Mouse (Mus musculus): ENCODE data around the gene Mcrip2. TPM values are rescaled to one million over a fixed set of nuclear protein-coding genes. Genes with fewer than 3 reads are reported as not detected.

Mcrip2 gene
- polyA plus RNA-seq, 1 experiment from 2014 or later: 17.1 TPM

DNA sequence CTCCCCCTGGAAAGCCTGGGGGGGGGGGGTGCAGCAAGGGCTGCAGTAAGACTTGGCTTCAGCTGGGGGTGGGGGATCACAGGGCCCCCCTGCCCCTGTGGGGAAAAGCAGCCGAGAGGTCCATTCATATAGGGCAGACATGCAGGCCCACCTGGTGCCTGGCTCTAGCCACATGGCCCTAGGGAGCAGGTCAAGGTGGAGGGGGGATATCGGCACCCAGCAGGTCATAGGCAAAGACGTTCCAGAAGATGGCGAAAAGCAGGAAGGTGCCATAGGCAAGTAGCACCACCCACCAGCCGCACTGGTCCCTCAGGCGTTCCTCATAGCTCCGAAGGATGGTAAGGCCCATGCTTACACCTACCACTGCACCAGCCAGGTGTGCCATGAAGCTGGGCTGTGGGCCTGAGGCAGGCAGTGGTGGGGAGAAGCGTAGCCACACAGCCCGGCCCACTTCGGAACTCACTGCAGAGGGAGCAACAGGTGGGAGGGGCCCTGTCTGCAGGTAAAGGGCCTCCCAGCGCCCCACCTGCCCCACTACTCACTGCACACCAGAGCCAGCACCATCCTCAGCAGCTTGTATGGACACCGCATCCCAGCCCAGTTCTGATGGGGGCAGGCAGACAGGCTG lies 33.9 kb downstream of the Mcrip2 start:
- peaks cover 84% of the 10 kb centered on the region for H3K4me1 ChIP-seq
- no peak for DNase-seq (ENCODE audit: low spot score)
- WGBS: 90% methylated on average over 12 of the region's 12 CpGs
- peaks cover 67% of the 10 kb centered on the region for H3K36me3 ChIP-seq
- peak overlapping the region; percentile 89 for H3K4me3 ChIP-seq
- H3K27me3 ChIP-seq (ENCODE audit: low read depth, poor library complexity, severe bottlenecking): no peaks in the 10 kb centered on the region
- no peaks in the 10 kb centered on the region for H3K9me3 ChIP-seq (replicated peaks)
- H3K27ac ChIP-seq (replicated peaks): peak overlapping the region; percentile 96

DNA sequence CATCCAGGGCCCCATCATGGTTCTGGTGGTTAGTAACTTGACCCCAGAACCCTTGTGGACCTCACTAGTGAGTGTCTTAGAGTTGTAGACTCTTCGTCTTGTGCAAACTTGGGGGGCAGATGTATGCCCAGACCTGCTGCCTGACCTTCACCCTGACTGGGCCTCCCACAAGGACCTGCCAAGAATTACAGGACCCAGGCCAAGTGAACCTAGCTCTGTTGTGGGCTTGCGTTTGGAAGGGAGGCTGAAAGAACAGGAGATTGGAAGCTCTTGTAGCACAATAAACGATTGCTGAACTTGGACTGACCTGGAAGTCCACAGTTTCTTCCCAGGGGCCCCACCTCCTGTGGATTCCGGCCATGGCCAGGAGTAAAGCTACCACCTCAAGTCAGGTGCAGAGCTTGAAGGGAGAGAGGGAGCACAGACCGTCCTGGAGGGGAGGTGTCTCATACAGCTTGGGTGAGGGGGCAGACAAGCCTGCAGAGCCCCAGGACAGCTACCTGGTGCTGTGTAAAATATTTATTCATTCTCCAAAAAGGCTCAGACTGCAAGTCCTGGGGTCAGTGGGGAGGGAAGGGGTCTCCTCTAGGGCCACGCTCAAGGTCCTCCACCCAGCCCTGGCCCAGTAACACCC lies 34.5 kb downstream of the Mcrip2 start:
- Histone ChIP-seq H3K27me3 (ENCODE audit: low read depth, poor library complexity, severe bottlenecking) (no peaks in the 10 kb centered on the region), H3K4me3 (peak overlapping the region; percentile 89), H3K36me3 (peaks cover 64% of the 10 kb centered on the region), H3K4me1 (peaks cover 85% of the 10 kb centered on the region), H3K9me3 (replicated peaks) (no peaks in the 10 kb centered on the region), H3K27ac (replicated peaks) (peak overlapping the region; percentile 96)
- no peak for DNase-seq (ENCODE audit: low spot score)
- 66% methylated on average over 6 of the region's 6 CpGs for WGBS

DNA sequence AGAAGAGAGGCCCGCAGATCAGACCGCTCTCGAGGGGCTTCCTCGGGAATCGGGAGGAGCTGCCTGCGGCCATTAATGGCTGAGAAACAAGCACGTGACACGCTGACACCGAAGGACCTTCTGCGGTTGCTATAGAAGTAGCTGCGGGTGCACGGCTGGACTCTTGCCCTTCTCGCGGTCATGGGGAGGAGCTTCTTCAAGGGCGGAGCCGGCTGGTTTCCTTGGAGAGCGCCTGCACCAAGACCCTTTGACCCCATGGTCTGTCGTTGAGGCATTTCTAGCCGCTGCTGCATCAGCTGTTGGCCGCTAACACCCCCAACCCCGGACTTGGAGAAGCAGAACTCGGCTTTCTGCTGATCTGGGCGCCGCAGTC lies 35.3 kb downstream of the Mcrip2 start, which contains the start of gene Stub1:
Gene Stub1, minus strand, starts transcription at position 114 of the 373 bp plus-strand sequence.
- Histone ChIP-seq H3K27me3 (ENCODE audit: low read depth, poor library complexity, severe bottlenecking) (no peaks in the 10 kb centered on the region), H3K4me1 (peaks cover 92% of the 10 kb centered on the region), H3K27ac (replicated peaks) (peak within 1 kb of the TSS; percentile 96), H3K4me3 (peak within 1 kb of the TSS; percentile 89), H3K36me3 (peaks cover 57% of the 10 kb centered on the region), H3K9me3 (replicated peaks) (no peaks in the 10 kb centered on the region)
- WGBS: under 1% methylated on average over 24 of the region's 24 CpGs
- DNase-seq (ENCODE audit: low spot score): peak; percentile 94

DNA sequence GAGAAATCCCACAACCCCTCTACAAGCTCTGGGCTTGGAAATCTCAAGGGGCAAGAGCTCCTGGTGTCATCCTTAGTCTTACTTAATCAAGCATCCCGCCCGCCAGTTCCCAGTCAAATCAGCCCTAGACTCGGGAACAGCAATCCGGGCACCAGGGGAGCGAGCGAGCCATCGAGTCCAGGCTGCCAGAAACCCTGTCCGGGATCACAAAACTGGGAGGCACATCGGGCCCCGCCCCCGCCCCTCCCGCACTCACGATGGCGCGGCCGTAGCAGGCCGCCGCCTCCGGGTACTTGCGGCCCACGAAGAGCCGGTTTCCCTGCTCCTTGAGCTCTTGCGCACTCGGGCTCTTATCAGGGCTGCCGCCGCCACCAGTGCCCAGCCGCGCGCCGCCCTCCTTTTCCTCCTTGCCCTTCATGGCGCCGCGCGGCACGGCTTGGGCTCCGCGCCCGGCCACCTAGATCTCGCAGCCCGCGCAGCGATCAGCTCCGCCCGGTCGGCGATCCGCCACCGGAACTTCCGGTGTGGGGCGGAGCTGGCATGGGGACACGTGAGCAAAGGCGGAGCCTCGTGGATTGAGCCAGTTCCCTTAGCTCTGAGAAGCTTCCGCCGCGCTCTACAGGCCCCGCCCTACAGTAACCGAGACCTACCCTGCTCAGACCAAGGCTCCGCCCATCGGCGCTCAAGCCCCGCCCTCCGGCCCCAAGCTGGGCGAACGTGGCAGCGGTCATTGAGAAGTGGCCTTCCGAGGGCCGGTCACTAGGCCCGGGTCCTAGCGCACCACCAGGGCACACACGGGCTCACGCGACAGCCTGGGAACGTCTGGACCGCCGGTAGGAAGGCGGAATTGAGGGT lies 35.9 kb downstream of the Mcrip2 start:
- Histone ChIP-seq H3K4me1 (peaks cover 92% of the 10 kb centered on the region), H3K36me3 (peaks cover 57% of the 10 kb centered on the region), H3K27me3 (ENCODE audit: low read depth, poor library complexity, severe bottlenecking) (no peaks in the 10 kb centered on the region), H3K27ac (replicated peaks) (peak overlapping the region; percentile 96), H3K4me3 (peak overlapping the region; percentile 89), H3K9me3 (replicated peaks) (no peaks in the 10 kb centered on the region)
- under 1% methylated on average over 73 of the region's 77 CpGs for WGBS
- DNase-seq (ENCODE audit: low spot score): peak; percentile 100

DNA sequence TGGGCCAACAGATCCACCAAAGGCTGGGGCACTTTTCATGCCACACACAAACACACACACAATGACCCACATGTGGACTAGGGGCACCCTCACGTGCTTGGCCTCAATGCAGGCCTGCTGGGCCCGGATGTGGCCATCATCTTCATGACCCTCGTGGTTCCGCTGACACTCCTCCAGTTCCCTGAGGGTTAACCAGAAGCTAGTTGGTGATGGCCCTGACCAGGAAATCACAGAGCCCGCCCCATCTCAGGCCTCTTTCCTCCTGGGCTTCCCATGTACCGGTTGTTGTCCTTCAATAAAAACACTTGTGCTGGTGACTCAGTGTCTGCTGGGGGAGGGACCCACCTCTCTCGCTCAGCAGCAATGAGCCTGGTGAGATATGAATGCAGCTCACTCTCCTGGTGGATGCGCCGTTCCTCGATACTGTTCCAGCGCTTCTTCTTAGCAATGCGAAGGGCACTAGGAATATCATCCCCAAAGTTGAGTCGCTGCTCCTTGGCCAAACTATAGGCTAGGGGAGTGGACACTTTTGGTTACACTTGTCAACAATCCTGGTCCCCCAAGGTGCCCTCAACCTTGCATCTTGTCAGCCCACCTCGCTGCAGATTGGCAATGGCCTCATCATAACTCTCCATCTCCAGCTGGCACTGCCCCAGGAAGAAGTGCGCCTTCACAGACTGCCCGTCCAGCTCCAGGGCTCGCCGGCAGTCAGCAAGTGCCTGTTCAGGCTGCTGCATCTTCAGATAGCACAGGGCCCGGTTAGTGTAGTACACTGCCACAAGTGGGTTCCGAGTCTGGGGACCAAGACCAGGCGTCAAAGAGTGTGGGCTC lies 36.9 kb downstream of the Mcrip2 start:
- Histone ChIP-seq H3K9me3 (replicated peaks) (no peaks in the 10 kb centered on the region), H3K36me3 (peaks cover 65% of the 10 kb centered on the region), H3K27ac (replicated peaks) (peak overlapping the region; percentile 96), H3K4me1 (peaks cover 91% of the 10 kb centered on the region), H3K27me3 (ENCODE audit: low read depth, poor library complexity, severe bottlenecking) (no peaks in the 10 kb centered on the region), H3K4me3 (peak overlapping the region; percentile 89)
- WGBS: 68% methylated on average over 21 of the region's 21 CpGs
- no peak for DNase-seq (ENCODE audit: low spot score)

DNA sequence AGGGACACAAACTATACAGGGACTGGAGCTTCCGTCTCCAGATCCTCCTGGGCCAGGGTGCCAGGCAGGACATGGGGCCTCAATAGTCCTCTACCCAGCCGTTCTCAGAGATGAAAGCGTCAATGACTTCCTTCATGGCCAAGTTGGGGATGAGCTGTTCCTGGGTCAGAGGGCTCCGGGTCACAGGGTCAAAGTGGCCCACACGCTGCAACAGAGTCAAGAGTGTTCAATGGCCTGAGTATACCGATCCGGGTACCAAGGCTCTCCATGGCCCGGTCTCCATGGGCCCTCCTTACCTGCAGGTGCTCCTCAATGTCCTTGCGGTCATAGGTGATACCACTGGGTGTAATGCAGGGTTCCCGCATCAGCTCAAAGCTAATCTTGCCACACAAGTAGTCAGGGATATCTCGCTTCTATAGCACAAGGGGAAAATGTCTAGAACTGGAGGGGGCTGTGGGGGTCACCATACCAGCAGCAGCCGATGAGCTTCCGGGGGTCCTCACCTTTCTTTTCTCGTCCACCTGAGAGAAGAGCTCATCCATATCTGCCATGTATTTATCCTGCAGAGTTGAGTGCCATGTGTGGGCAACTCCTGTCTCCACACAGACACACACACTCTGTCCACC lies 37.6 kb downstream of the Mcrip2 start:
- Histone ChIP-seq H3K4me3 (peak overlapping the region; percentile 89), H3K9me3 (replicated peaks) (no peaks in the 10 kb centered on the region), H3K27me3 (ENCODE audit: low read depth, poor library complexity, severe bottlenecking) (no peaks in the 10 kb centered on the region), H3K36me3 (peaks cover 68% of the 10 kb centered on the region), H3K4me1 (peaks cover 90% of the 10 kb centered on the region), H3K27ac (replicated peaks) (no peak overlapping the region)
- WGBS: 90% methylated on average over 14 of the region's 14 CpGs
- DNase-seq (ENCODE audit: low spot score): no peak

DNA sequence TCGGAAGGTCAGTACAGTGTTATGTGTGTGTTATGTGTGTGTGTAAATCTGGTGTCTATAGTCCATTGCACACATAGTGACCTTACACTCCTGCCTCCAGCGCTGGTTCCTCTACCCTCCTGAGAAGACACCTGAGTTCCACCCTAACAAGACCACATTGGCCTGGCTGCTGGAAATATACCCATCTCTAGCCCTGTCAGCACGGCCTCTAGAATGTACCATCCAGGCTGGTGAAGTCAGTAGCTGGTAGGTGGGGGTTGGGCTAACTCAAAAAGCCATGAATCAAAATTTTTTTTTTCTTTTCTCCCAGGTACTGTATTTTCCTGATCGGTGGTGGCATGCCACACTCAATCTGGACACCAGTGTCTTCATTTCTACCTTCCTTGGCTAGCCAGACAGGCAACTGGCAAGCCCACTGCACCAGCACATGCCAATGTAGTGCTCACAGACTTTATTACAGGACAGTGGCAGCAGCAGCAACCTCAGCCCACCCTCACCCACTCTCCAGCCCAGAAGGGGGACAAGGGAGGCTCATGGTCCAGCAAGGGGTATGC lies 38.3 kb downstream of the Mcrip2 start:
- Histone ChIP-seq H3K9me3 (replicated peaks) (no peaks in the 10 kb centered on the region), H3K27ac (replicated peaks) (no peak overlapping the region), H3K4me3 (peak overlapping the region; percentile 89; the same call in 1 of the 2 replicates), H3K4me1 (peaks cover 88% of the 10 kb centered on the region), H3K27me3 (ENCODE audit: low read depth, poor library complexity, severe bottlenecking) (no peaks in the 10 kb centered on the region), H3K36me3 (peaks cover 68% of the 10 kb centered on the region)
- DNase-seq (ENCODE audit: low spot score): no peak
- 90% methylated on average over 4 of the region's 4 CpGs for WGBS

DNA sequence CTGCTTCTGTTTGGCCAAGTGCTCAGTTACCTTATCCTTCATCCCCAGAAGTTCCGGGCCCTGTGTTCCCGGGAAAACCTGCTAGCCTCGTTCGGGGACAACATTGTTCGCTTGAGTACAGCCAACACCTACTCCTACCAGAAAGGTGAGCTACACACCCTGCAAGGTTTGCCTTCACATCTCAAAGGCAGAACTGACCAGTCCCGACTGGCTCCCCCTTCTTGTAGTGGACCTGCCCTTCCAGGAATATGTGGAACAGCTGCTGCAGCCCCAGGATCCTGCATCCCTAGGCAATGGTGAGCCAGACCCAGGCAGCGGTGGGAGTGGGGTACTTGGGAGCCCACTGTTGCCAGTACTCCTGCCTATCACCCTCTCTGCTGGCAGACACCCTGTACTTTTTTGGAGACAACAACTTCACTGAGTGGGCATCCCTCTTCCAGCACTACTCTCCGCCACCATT lies 39.0 kb downstream of the Mcrip2 start:
- no peaks in the 10 kb centered on the region for H3K27me3 ChIP-seq (ENCODE audit: low read depth, poor library complexity, severe bottlenecking)
- H3K4me1 ChIP-seq: peaks cover 88% of the 10 kb centered on the region
- 47% methylated on average over 8 of the region's 8 CpGs for WGBS
- H3K27ac ChIP-seq (replicated peaks): peak overlapping the region; percentile 95
- peaks cover 63% of the 10 kb centered on the region for H3K36me3 ChIP-seq
- peak; percentile 41 for DNase-seq (ENCODE audit: low spot score)
- H3K4me3 ChIP-seq: peak overlapping the region; percentile 89
- H3K9me3 ChIP-seq (replicated peaks): no peaks in the 10 kb centered on the region

DNA sequence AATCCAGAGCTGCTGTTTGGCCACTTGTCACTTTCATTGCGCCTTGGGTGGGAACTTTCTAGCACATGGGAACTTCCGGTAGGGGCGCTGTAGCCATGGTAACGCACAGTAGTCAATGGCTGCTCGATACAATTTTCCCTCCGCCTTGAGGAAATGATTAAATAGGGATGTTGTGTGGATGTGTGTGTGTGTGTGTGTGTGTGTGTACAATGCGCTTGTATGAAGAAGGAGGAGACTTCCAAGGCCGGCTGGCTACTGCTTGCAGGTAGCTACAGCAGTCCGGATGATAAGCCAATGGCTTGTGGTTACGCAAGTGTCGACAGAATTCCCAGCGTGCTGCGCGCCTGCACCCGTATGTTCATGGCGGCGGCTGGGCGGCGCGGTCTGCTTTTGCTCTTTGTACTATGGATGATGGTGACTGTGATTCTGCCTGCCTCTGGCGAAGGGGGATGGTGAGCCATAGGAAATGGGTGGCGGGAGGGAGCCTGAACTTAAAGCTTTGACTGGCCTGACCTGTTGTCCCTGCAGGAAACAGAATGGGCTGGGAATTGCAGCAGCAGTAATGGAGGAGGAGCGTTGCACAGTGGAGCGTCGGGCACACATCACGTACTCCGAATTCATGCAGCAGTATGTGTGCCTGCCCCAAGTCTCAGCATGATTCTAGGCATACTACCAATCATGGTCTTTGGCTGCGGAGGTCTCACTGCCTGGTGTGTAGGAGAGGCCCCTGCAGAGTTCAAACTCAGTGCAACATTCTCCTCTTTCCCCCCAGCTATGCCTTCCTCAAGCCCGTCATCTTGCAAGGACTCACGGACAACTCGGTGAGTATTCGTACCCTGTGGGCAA lies 39.6 kb downstream of the Mcrip2 start, which contains the start of gene Jmjd8:
Gene Jmjd8, plus strand, starts transcription at position 156 of the 846 bp plus-strand sequence.
- Histone ChIP-seq H3K9me3 (replicated peaks) (no peaks in the 10 kb centered on the region), H3K4me3 (peak within 1 kb of the TSS; percentile 89), H3K27me3 (ENCODE audit: low read depth, poor library complexity, severe bottlenecking) (no peaks in the 10 kb centered on the region), H3K27ac (replicated peaks) (peak within 1 kb of the TSS; percentile 95), H3K4me1 (peaks cover 88% of the 10 kb centered on the region), H3K36me3 (peaks cover 60% of the 10 kb centered on the region)
- 1% methylated on average over 32 of the region's 32 CpGs for WGBS
- peak; percentile 88 for DNase-seq (ENCODE audit: low spot score)

DNA sequence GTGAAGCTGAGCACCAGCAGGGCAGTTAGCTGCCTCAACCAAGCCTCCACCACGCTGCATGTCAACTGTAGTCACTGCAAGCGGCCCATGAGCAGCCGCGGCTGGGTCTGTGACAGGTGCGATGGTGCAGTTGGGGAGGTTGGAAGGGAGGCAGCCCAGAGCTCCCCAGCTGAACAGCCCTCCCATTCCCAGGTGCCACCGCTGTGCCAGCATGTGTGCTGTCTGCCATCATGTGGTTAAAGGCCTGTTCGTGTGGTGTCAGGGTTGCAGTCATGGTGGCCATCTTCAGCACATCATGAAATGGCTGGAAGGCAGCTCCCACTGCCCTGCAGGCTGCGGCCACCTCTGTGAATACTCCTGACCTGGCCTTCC lies 40.4 kb downstream of the Mcrip2 start:
- Histone ChIP-seq H3K36me3 (peaks cover 60% of the 10 kb centered on the region), H3K4me1 (peaks cover 84% of the 10 kb centered on the region), H3K27me3 (ENCODE audit: low read depth, poor library complexity, severe bottlenecking) (no peaks in the 10 kb centered on the region), H3K9me3 (replicated peaks) (no peaks in the 10 kb centered on the region), H3K4me3 (peak overlapping the region; percentile 89), H3K27ac (replicated peaks) (peak overlapping the region; percentile 95)
- no peak for DNase-seq (ENCODE audit: low spot score)
- 83% methylated on average over 8 of the region's 8 CpGs for WGBS
